Mouse (Mus musculus) frontal cortex, postnatal 36 days (tissue): ENCODE measurements at regions not wholly inside any gene's neighbourhood (a gene's known extent, or its start where the extent isn't known, plus 50 kb on each side); places are given as distances from the start of the nearest gene placed in this dataset.
"Not testable (repeated sequence)": the region's sequence is repeated elsewhere in the genome, so short reads cannot be mapped to it uniquely, and the experiment has no call there.

Experiments
- DNase-seq, 2 experiments: peaks; one replicate each; pipeline ENCODE4 v3.0.0; 2022; ENCODE audit warnings: low spot score in 2 of 2

- DNase-seq, result no peak
Observed at GRCm38 (mm10) chr17:13488608-13489324, 134.4 kb downstream of the Tcp10c start.

GRCm38 (mm10) chr17:13492239-13492638, 137.9 kb downstream of the Tcp10c start:
- DNase-seq, result not testable (repeated sequence)

- not testable (repeated sequence) for DNase-seq
Observed at GRCm38 (mm10) chr17:13492649-13493277, 138.4 kb downstream of the Tcp10c start.

GRCm38 (mm10) chr17:13493866-13494265, 139.5 kb downstream of the Tcp10c start:
- DNase-seq, result not testable (repeated sequence)

GRCm38 (mm10) chr17:13494475-13494874, 140.1 kb downstream of the Tcp10c start:
- not testable (repeated sequence) for DNase-seq

- not testable (repeated sequence) for DNase-seq
Observed at GRCm38 (mm10) chr17:13504365-13504764, 150.0 kb downstream of the Tcp10c start.

- DNase-seq, result not testable (repeated sequence)
Observed at GRCm38 (mm10) chr17:13504827-13505268, 150.5 kb downstream of the Tcp10c start.

GRCm38 (mm10) chr17:13507397-13508063, 153.2 kb downstream of the Tcp10c start:
- DNase-seq, result not testable (repeated sequence)

- DNase-seq, result not testable (repeated sequence)
Observed at GRCm38 (mm10) chr17:13519409-13520201, 165.2 kb downstream of the Tcp10c start.

GRCm38 (mm10) chr17:13532579-13532978, 178.2 kb downstream of the Tcp10c start:
- DNase-seq, result not testable (repeated sequence)

- no peak for DNase-seq
Observed at GRCm38 (mm10) chr17:13540446-13541241, 186.3 kb downstream of the Tcp10c start.

GRCm38 (mm10) chr17:13541249-13541648, 186.9 kb downstream of the Tcp10c start:
- no peak for DNase-seq

- DNase-seq, result no peak
Observed at GRCm38 (mm10) chr17:13542261-13542660, 187.9 kb downstream of the Tcp10c start.

GRCm38 (mm10) chr17:13542856-13543255, 188.5 kb downstream of the Tcp10c start:
- DNase-seq, result no peak

GRCm38 (mm10) chr17:13544036-13544795, 189.8 kb downstream of the Tcp10c start:
- no peak for DNase-seq

GRCm38 (mm10) chr17:13546249-13546648, 191.9 kb downstream of the Tcp10c start:
- no peak for DNase-seq

GRCm38 (mm10) chr17:13546669-13547085, 192.3 kb downstream of the Tcp10c start:
- DNase-seq, result peak; percentile 55 to 85

GRCm38 (mm10) chr17:13547657-13548360, 193.4 kb downstream of the Tcp10c start:
- DNase-seq, result no peak
